9 mouse cellular contexts compared by ENCODE assay signal in genomic region chr5:137734289-137735061, GRCm38 (mm10). TPM values are rescaled to one million over a fixed set of nuclear protein-coding genes. Genes with fewer than 3 reads are reported as not detected.
DNase-seq lines count a peak whose midpoint lies in the region; ATAC-seq lines count a peak whose summit lies in the region.
"Had no signal": no experiment of that assay in that cellular context is flagged by ENCODE, and none has a peak within 500 bp of the region (broad histone marks: within the 10 kb centered on the region; RNA-seq: fewer than 3 reads in every experiment).

No protein-coding gene starts in this region.

- no peak for ATAC-seq in cerebellum, adult (ENCODE audit: insufficient number of reproducible peaks, low FRiP score, low TSS enrichment)
- peak; percentile 97 for ATAC-seq in forebrain, embryonic 16.5 days
- ATAC-seq in midbrain, embryonic 16.5 days = peak; percentile 96

- H3K36me3 ChIP-seq in forebrain, embryonic 16.5 days (ENCODE audit: control insufficient read depth, insufficient read depth) = peaks cover 7% of the 10 kb centered on the region
- peaks cover 27% of the 10 kb centered on the region for H3K36me3 ChIP-seq in midbrain, embryonic 16.5 days (ENCODE audit: control insufficient read depth, insufficient read depth, low read length)

- DNase-seq in cerebellum, postnatal 10 days = peak; percentile 87 to 92
- peak; percentile 62 to 71 for DNase-seq in layer of hippocampus, postnatal 25 days (ENCODE audit: extremely low spot score in 1 of 2, low spot score in 1 of 2)
- no peak for DNase-seq in urinary bladder, postnatal 10 days (ENCODE audit: low spot score)
- DNase-seq in lung, postnatal 25 days (ENCODE audit: low spot score) = no peak
- DNase-seq in ovary, postnatal 14 days (ENCODE audit: low spot score) = no peak

- H3K9me3 ChIP-seq in forebrain, embryonic 16.5 days (ENCODE audit: control insufficient read depth, low read length) = no peaks in the 10 kb centered on the region
- H3K9me3 ChIP-seq in midbrain, embryonic 16.5 days (replicated peaks; ENCODE audit: control insufficient read depth, low read length, poor library complexity, severe bottlenecking) = no peaks in the 10 kb centered on the region

- H3K27ac ChIP-seq in forebrain, embryonic 16.5 days (ENCODE audit: low read length) = peak overlapping the region; percentile 97
- H3K27ac ChIP-seq in midbrain, embryonic 16.5 days (ENCODE audit: low read length) = peak overlapping the region; percentile 93

- no peaks in the 10 kb centered on the region for H3K27me3 ChIP-seq in forebrain, embryonic 16.5 days (replicated peaks; ENCODE audit: control insufficient read depth, insufficient read depth, low read length)
- no peaks in the 10 kb centered on the region for H3K27me3 ChIP-seq in midbrain, embryonic 16.5 days (ENCODE audit: control insufficient read depth, insufficient read depth, low read depth, low read length)

- H3K9ac ChIP-seq in forebrain, embryonic 16.5 days (replicated peaks; ENCODE audit: low read depth, low read length) = peak overlapping the region; percentile 46
- peak overlapping the region; percentile 69 for H3K9ac ChIP-seq in midbrain, embryonic 16.5 days (ENCODE audit: low read depth, low read length)

- H3K4me3 ChIP-seq in forebrain, embryonic 16.5 days (replicated peaks; ENCODE audit: low read length) = peak overlapping the region; percentile 35
- peak overlapping the region; percentile 36 for H3K4me3 ChIP-seq in midbrain, embryonic 16.5 days (ENCODE audit: low read depth, low read length)
- H3K4me3 ChIP-seq: myocyte had no signal

- H3K4me1 ChIP-seq in forebrain, embryonic 16.5 days (replicated peaks; ENCODE audit: control insufficient read depth, insufficient read depth, low read length) = peaks cover 63% of the 10 kb centered on the region
- peaks cover 61% of the 10 kb centered on the region for H3K4me1 ChIP-seq in midbrain, embryonic 16.5 days (ENCODE audit: control insufficient read depth, insufficient read depth, low read length)

- H3K4me2 ChIP-seq in forebrain, embryonic 16.5 days (ENCODE audit: low read length) = peak overlapping the region; percentile 60
- H3K4me2 ChIP-seq in midbrain, embryonic 16.5 days (ENCODE audit: low read length) = peak overlapping the region; percentile 74

- 26% methylated on average over 6 of the region's 6 CpGs for WGBS in forebrain, embryonic 16.5 days
- 37% methylated on average over 6 of the region's 6 CpGs for WGBS in midbrain, embryonic 16.5 days

RNA-seq across cellular contexts. Expression of gene Nyap1, which starts 6.9 kb away (rescaled TPM):
- 52.3 and 59.8 TPM in 2 replicates for polyA plus RNA-seq in forebrain, embryonic 16.5 days (2015; fragmentation: Nextera tagmentation; extraction: Ambion mirVana)
- 10 to 100 TPM; 63.9 to 65.5 TPM for total RNA-seq in layer of hippocampus, postnatal 25 days (2021)
- polyA plus RNA-seq in midbrain, embryonic 16.5 days (2015; fragmentation: Nextera tagmentation; extraction: Ambion mirVana) = 67.2 and 67.5 TPM in 2 replicates

RNA-seq across cellular contexts. Expression of gene Tsc22d4, which starts 11.1 kb away (rescaled TPM):
- polyA plus RNA-seq in forebrain, embryonic 16.5 days (2015; fragmentation: Nextera tagmentation; extraction: Ambion mirVana) = 69.1 and 72.2 TPM in 2 replicates
- total RNA-seq in layer of hippocampus, postnatal 25 days (2021) = 100 to 1,000 TPM; 203 to 214 TPM
- polyA plus RNA-seq in midbrain, embryonic 16.5 days (2015; fragmentation: Nextera tagmentation; extraction: Ambion mirVana) = 55.4 and 74.1 TPM in 2 replicates

RNA-seq across cellular contexts. Expression of gene Ppp1r35, which starts 44.2 kb away (rescaled TPM):
- polyA plus RNA-seq in forebrain, embryonic 16.5 days (2015; fragmentation: Nextera tagmentation; extraction: Ambion mirVana) = 28.7 and 34.4 TPM in 2 replicates
- 10 to 100 TPM; 24.7 to 26.2 TPM for total RNA-seq in layer of hippocampus, postnatal 25 days (2021)
- polyA plus RNA-seq in midbrain, embryonic 16.5 days (2015; fragmentation: Nextera tagmentation; extraction: Ambion mirVana) = 33.5 and 36.6 TPM in 2 replicates

RNA-seq across cellular contexts. Expression of gene Agfg2, which starts 49.9 kb away (rescaled TPM):
- 19.4 and 21.2 TPM in 2 replicates for polyA plus RNA-seq in forebrain, embryonic 16.5 days (2015; fragmentation: Nextera tagmentation; extraction: Ambion mirVana)
- 10 to 100 TPM; 61.8 to 63.9 TPM for total RNA-seq in layer of hippocampus, postnatal 25 days (2021)
- polyA plus RNA-seq in midbrain, embryonic 16.5 days (2015; fragmentation: Nextera tagmentation; extraction: Ambion mirVana) = 15.8 and 20.4 TPM in 2 replicates

RNA-seq across cellular contexts. Expression of gene Mepce, which starts 53.0 kb away (rescaled TPM):
- polyA plus RNA-seq in forebrain, embryonic 16.5 days (2015; fragmentation: Nextera tagmentation; extraction: Ambion mirVana) = 10.2 and 11.9 TPM in 2 replicates
- total RNA-seq in layer of hippocampus, postnatal 25 days (2021) = 10 to 100 TPM; 40.1 to 42.8 TPM
- 10.4 and 11.6 TPM in 2 replicates for polyA plus RNA-seq in midbrain, embryonic 16.5 days (2015; fragmentation: Nextera tagmentation; extraction: Ambion mirVana)

Comparison
In these comparisons a context has a peak if more than half of its experiments do, and no peak if none do; other contexts are left out.
1. DNase-seq: peak in cerebellum, postnatal 10 days (2 of 2) and layer of hippocampus, postnatal 25 days (2 of 2); none in urinary bladder, postnatal 10 days (single experiment), lung, postnatal 25 days (single experiment) and ovary, postnatal 14 days (single experiment).